Comparison of ENCODE assay signal across 8 mouse cellular contexts in genomic region chr5:110449294-110449693, GRCm38 (mm10). TPM values are rescaled to one million over a fixed set of nuclear protein-coding genes. Genes with fewer than 3 reads are reported as not detected.
DNase-seq lines count a peak whose midpoint lies in the region; ATAC-seq and TF ChIP-seq lines count a peak whose summit lies in the region.

No protein-coding gene starts in this region.

- TF ChIP-seq CTCF in left cerebral cortex, adult 2 months (IDR thresholded peaks at IDR 0.05): no peak
- TF ChIP-seq CTCF in kidney, postnatal 0 days (IDR thresholded peaks at IDR 0.05; ENCODE audit: low read depth): no peak

- no peaks in the 10 kb centered on the region for H3K27me3 ChIP-seq in embryonic facial prominence, embryonic 15.5 days
- H3K27me3 ChIP-seq in kidney, postnatal 0 days (ENCODE audit: insufficient read depth, low read length): no peaks in the 10 kb centered on the region
- no peaks in the 10 kb centered on the region for H3K27me3 ChIP-seq in midbrain, embryonic 14.5 days (ENCODE audit: control insufficient read depth, insufficient read depth, low read length)

- no peak for DNase-seq in left cerebral cortex, adult 2 months (ENCODE audit: extremely low spot score in 1 of 2, low spot score in 2 of 2)
- DNase-seq in left cerebral cortex, postnatal 14 days (ENCODE audit: low spot score in 2 of 2): no peak
- no peak for DNase-seq in kidney, postnatal 0 days (ENCODE audit: low spot score)
- no peak for DNase-seq in midbrain, embryonic 14.5 days
- no peak for DNase-seq in natural killer cell, adult 2 months (ENCODE audit: low spot score in 2 of 2)
- no peak for DNase-seq in Muller cell, postnatal 12 days (ENCODE audit: inconsistent ontology term)

- no peaks in the 10 kb centered on the region for H3K9me3 ChIP-seq in embryonic facial prominence, embryonic 15.5 days (replicated peaks)
- no peaks in the 10 kb centered on the region for H3K9me3 ChIP-seq in kidney, postnatal 0 days (replicated peaks; ENCODE audit: low read length)
- H3K9me3 ChIP-seq in midbrain, embryonic 14.5 days (ENCODE audit: control insufficient read depth, low read length): no peaks in the 10 kb centered on the region

- 36% methylated on average over 6 of the region's 6 CpGs for WGBS in embryonic facial prominence, embryonic 15.5 days
- 41% methylated on average over 6 of the region's 6 CpGs for WGBS in kidney, postnatal 0 days
- 54% methylated on average over 6 of the region's 6 CpGs for WGBS in midbrain, embryonic 14.5 days

- peak overlapping the region; percentile 88 for H3K4me3 ChIP-seq in left cerebral cortex, adult 2 months
- H3K4me3 ChIP-seq in embryonic facial prominence, embryonic 15.5 days (replicated peaks): peak overlapping the region; percentile 92
- H3K4me3 ChIP-seq in kidney, postnatal 0 days (replicated peaks; ENCODE audit: low read depth, low read length): peak overlapping the region; percentile 91
- no peak overlapping the region for H3K4me3 ChIP-seq in midbrain, embryonic 14.5 days (replicated peaks; ENCODE audit: low read depth, low read length)

- H3K36me3 ChIP-seq in embryonic facial prominence, embryonic 15.5 days: no peaks in the 10 kb centered on the region
- no peaks in the 10 kb centered on the region for H3K36me3 ChIP-seq in kidney, postnatal 0 days (ENCODE audit: insufficient read depth, low read length)
- no peaks in the 10 kb centered on the region for H3K36me3 ChIP-seq in midbrain, embryonic 14.5 days (ENCODE audit: control insufficient read depth, insufficient read depth, low read length)

- intact Hi-C loops in left cerebral cortex, adult 2 months (cut with DNase I): no loop called here
- intact Hi-C loops in left cerebral cortex, postnatal 14 days (cut with DNase I): no loop called here

- no peak for ATAC-seq in embryonic facial prominence, embryonic 15.5 days (ENCODE audit: insufficient number of reproducible peaks, low FRiP score, low TSS enrichment, low read depth)
- no peak for ATAC-seq in kidney, postnatal 0 days (replicated peaks; ENCODE audit: low FRiP score, low read depth)
- no peak for ATAC-seq in midbrain, embryonic 14.5 days (ENCODE audit: low FRiP score, low TSS enrichment)
- no peak for ATAC-seq in activated CD4-positive, CD25-positive, alpha-beta regulatory T cell, adult 4 months

- H3K4me2 ChIP-seq in embryonic facial prominence, embryonic 15.5 days (replicated peaks): peak overlapping the region; percentile 93
- H3K4me2 ChIP-seq in kidney, postnatal 0 days (ENCODE audit: low read length): peak overlapping the region; percentile 79
- peak overlapping the region; percentile 80 for H3K4me2 ChIP-seq in midbrain, embryonic 14.5 days (ENCODE audit: low read length)

- no peak overlapping the region for H3K9ac ChIP-seq in embryonic facial prominence, embryonic 15.5 days
- no peak overlapping the region for H3K9ac ChIP-seq in kidney, postnatal 0 days (ENCODE audit: low read depth, low read length)
- H3K9ac ChIP-seq in midbrain, embryonic 14.5 days (replicated peaks; ENCODE audit: low read length): no peak overlapping the region

- H3K27ac ChIP-seq in left cerebral cortex, adult 2 months: peak overlapping the region; percentile 83; the same call in 1 of the 2 replicates
- H3K27ac ChIP-seq in embryonic facial prominence, embryonic 15.5 days (replicated peaks): peak overlapping the region; percentile 68; the same call in 1 of the 2 replicates
- 0 out of 2 replicates have a peak overlapping the region, but pooled peaks have one; percentile 19 for H3K27ac ChIP-seq in kidney, postnatal 0 days
- H3K27ac ChIP-seq in midbrain, embryonic 14.5 days (replicated peaks; ENCODE audit: low read depth, low read length): no peak overlapping the region

- H3K4me1 ChIP-seq in embryonic facial prominence, embryonic 15.5 days: peaks cover 25% of the 10 kb centered on the region
- H3K4me1 ChIP-seq in kidney, postnatal 0 days (replicated peaks; ENCODE audit: insufficient read depth, low read length): peaks cover 12% of the 10 kb centered on the region
- H3K4me1 ChIP-seq in midbrain, embryonic 14.5 days (ENCODE audit: control insufficient read depth, insufficient read depth, low read length): peaks cover 14% of the 10 kb centered on the region

RNA-seq across cellular contexts. Expression of gene Fbrsl1, which starts 1.0 kb away (rescaled TPM):
- 10 to 100 TPM; 78.1 to 79.8 TPM for total RNA-seq in left cerebral cortex, adult 2 months (2021)
- 10 to 100 TPM; 75.8 to 81.9 TPM for total RNA-seq in left cerebral cortex, postnatal 14 days (2021)
- 15.1 and 16.0 TPM in 2 replicates for polyA plus RNA-seq in embryonic facial prominence, embryonic 15.5 days (2015; fragmentation: Nextera tagmentation; extraction: Ambion mirVana)
- polyA plus RNA-seq in kidney, postnatal 0 days (2015; fragmentation: Nextera tagmentation; extraction: Ambion mirVana): 11.8 and 14.0 TPM in 2 replicates
- polyA plus RNA-seq in midbrain, embryonic 14.5 days (2014; fragmentation: Nextera tagmentation; extraction: Ambion mirVana): 20.7 and 22.0 TPM in 2 replicates
- polyA plus RNA-seq in activated CD4-positive, CD25-positive, alpha-beta regulatory T cell, adult 4 months (2017; shearing (Covaris generic)): 1 to 10 TPM; 5.1 to 5.8 TPM
